Mouse (Mus musculus) liver, embryonic 14.5 days (tissue): ENCODE results near the gene Gm27179.
"Not testable (repeated sequence)": the region's sequence is repeated elsewhere in the genome, so short reads cannot be mapped to it uniquely, and the experiment has no call there.

Experiments
- CTCF ChIP-seq: IDR thresholded peaks from 2 replicates; pipeline ENCODE4 v1.5.1; 2016; ENCODE audit warnings: antibody characterized with exemption, low read depth, control low read depth
- EP300 ChIP-seq: IDR thresholded peaks from 2 replicates; pipeline ENCODE4 v1.6.1; 2016; ENCODE audit warnings: antibody characterized with exemption, low read depth

DNA sequence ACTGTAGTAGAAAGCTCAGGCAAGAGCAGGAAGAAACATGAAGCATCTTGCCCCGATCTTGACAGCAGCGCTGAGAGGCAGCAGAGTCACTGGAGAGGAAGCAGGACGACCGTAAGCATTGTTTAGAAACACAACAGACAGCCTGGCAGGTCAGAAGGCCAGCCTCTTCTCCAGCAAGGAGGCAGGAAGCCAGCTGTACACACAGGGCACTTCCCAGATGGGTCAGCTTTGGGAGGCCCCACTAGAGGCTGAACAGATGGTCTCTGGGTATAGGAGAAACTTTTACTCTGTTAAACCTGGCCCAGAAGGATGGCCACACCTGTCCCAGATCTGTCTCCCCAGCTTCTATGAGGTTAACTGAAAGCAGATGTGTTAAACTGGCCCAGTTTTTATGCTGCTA, 35.0 kb upstream of the Gm27179 start:
- not testable (repeated sequence) for TF ChIP-seq CTCF, EP300
